Mouse (Mus musculus): ENCODE measurements around the gene 9130230L23Rik. TPM values are rescaled to one million over a fixed set of nuclear protein-coding genes. Genes with fewer than 3 reads are reported as not detected.

The 9130230L23Rik gene
- polyA plus RNA-seq, 1 experiment from 2014 or later = 0.14 TPM

GRCm38 (mm10) chr5:65933764-65934163 lies 70.3 kb downstream of the 9130230L23Rik start:
- no peak for ATAC-seq (ENCODE audit: insufficient number of reproducible peaks, insufficient read depth, low FRiP score, low read depth)
- WGBS = 91% methylated on average over 2 of the region's 2 CpGs
- H3K4me1 ChIP-seq (ENCODE audit: control insufficient read depth in 2 of 2, insufficient read depth in 2 of 2, low read length in 2 of 2) = peaks cover 2 to 8% of the 10 kb centered on the region in 2 experiments; a peak in 2 of 4 replicates
- no peak overlapping the region for H3K27ac ChIP-seq (replicated peaks in 1 of 2; ENCODE audit: control insufficient read depth in 1 of 2, insufficient read depth in 1 of 2, low read depth in 2 of 2, low read length in 2 of 2)
- no peaks in the 10 kb centered on the region for H3K27me3 ChIP-seq (ENCODE audit: control insufficient read depth, insufficient read depth, low read length)
- no peak overlapping the region for H3K9ac ChIP-seq (ENCODE audit: low read length)
- no peaks in the 10 kb centered on the region for H3K9me3 ChIP-seq (ENCODE audit: control insufficient read depth, low read length)
- H3K36me3 ChIP-seq (ENCODE audit: control insufficient read depth, insufficient read depth, low read length) = no peaks in the 10 kb centered on the region
- H3K4me2 ChIP-seq (ENCODE audit: low read length) = no peak overlapping the region
- H3K4me3 ChIP-seq (ENCODE audit: control insufficient read depth in 1 of 2, insufficient read depth in 1 of 2, low read depth in 1 of 2, low read length in 2 of 2) = no peak overlapping the region

GRCm38 (mm10) chr5:65933258-65933657 lies 70.8 kb downstream of the 9130230L23Rik start:
- Histone ChIP-seq H3K4me3 (ENCODE audit: control insufficient read depth in 1 of 2, insufficient read depth in 1 of 2, low read depth in 1 of 2, low read length in 2 of 2) (no peak overlapping the region), H3K36me3 (ENCODE audit: control insufficient read depth, insufficient read depth, low read length) (no peaks in the 10 kb centered on the region), H3K27me3 (ENCODE audit: control insufficient read depth, insufficient read depth, low read length) (no peaks in the 10 kb centered on the region), H3K27ac (replicated peaks in 1 of 2; ENCODE audit: control insufficient read depth in 1 of 2, insufficient read depth in 1 of 2, low read depth in 2 of 2, low read length in 2 of 2) (no peak overlapping the region), H3K9ac (ENCODE audit: low read length) (no peak overlapping the region), H3K4me2 (ENCODE audit: low read length) (no peak overlapping the region), H3K4me1 (ENCODE audit: control insufficient read depth in 2 of 2, insufficient read depth in 2 of 2, low read length in 2 of 2) (peaks cover 2 to 8% of the 10 kb centered on the region in 2 experiments; a peak in 2 of 4 replicates), H3K9me3 (ENCODE audit: control insufficient read depth, low read length) (no peaks in the 10 kb centered on the region)
- no peak for ATAC-seq (ENCODE audit: insufficient number of reproducible peaks, insufficient read depth, low FRiP score, low read depth)
- WGBS = 83% methylated on average over 4 of the region's 4 CpGs

- Histone ChIP-seq H3K27me3 (ENCODE audit: control insufficient read depth, insufficient read depth, low read length) (no peaks in the 10 kb centered on the region), H3K9me3 (ENCODE audit: control insufficient read depth, low read length) (no peaks in the 10 kb centered on the region), H3K36me3 (ENCODE audit: control insufficient read depth, insufficient read depth, low read length) (no peaks in the 10 kb centered on the region), H3K4me2 (ENCODE audit: low read length) (no peak overlapping the region), H3K9ac (ENCODE audit: low read length) (no peak overlapping the region), H3K4me1 (ENCODE audit: control insufficient read depth in 2 of 2, insufficient read depth in 2 of 2, low read length in 2 of 2) (no peaks in the 10 kb centered on the region), H3K27ac (replicated peaks in 1 of 2; ENCODE audit: control insufficient read depth in 1 of 2, insufficient read depth in 1 of 2, low read depth in 2 of 2, low read length in 2 of 2) (no peak overlapping the region), H3K4me3 (ENCODE audit: control insufficient read depth in 1 of 2, insufficient read depth in 1 of 2, low read depth in 1 of 2, low read length in 2 of 2) (no peak overlapping the region)
- 67% methylated on average over 4 of the region's 4 CpGs for WGBS
- no peak for ATAC-seq (ENCODE audit: insufficient number of reproducible peaks, insufficient read depth, low FRiP score, low read depth)
Measured at GRCm38 (mm10) chr5:65930171-65930570, 73.9 kb downstream of the 9130230L23Rik start.

Small RNA genes lying within 50 kb of the gene (microRNA-seq; reads per million reads assigned to microRNA genes)
- not detected for gene Gm25952

Other genes starting within 250 kb of the 9130230L23Rik start
- 25.6 and 28.1 TPM in 2 replicates for gene N4bp2, start 240.8 kb downstream of the 9130230L23Rik start, polyA plus RNA-seq (2014; fragmentation: Nextera tagmentation; extraction: Ambion mirVana)
- 0.74 and 0.77 TPM in 2 replicates for gene Rhoh, start 143.1 kb downstream of the 9130230L23Rik start, polyA plus RNA-seq (2014; fragmentation: Nextera tagmentation; extraction: Ambion mirVana)
- not detected in 2 replicates for gene Chrna9, start 69.4 kb downstream of the 9130230L23Rik start, polyA plus RNA-seq (2014; fragmentation: Nextera tagmentation; extraction: Ambion mirVana)
- gene Rbm47, start 168.8 kb upstream of the 9130230L23Rik start, polyA plus RNA-seq (2014; fragmentation: Nextera tagmentation; extraction: Ambion mirVana) = 1.6 and 1.8 TPM in 2 replicates

Measured in heart, embryonic 14.5 days (tissue).